Mouse (Mus musculus) liver, embryonic 13.5 days (tissue): Measurements from ENCODE around the gene Ccdc7a. TPM values are rescaled to one million over a fixed set of nuclear protein-coding genes. Genes with fewer than 3 reads are reported as not detected.

Experiments
- ATAC-seq: fragments of 200-750 bp; cut with Nextera tagmentation; 2 replicates; pipeline ENCODE4 v1.8.0; 2017; ENCODE audit warnings: low read depth, mild to moderate bottlenecking, moderate number of reproducible peaks, moderate library complexity
- DNase-seq: peaks from one replicate; pipeline ENCODE4 v3.0.0; 2022
- H3K27ac ChIP-seq: fragments of 300-500 bp; sonication (generic); 2 replicates; pipeline ENCODE4 v1.5.1; 2015; ENCODE audit warnings: moderate library complexity, mild to moderate bottlenecking, inconsistent platforms
- H3K27me3 ChIP-seq: fragments of 300-500 bp; sonication (generic); 2 replicates; pipeline ENCODE4 v1.6.1; 2015; ENCODE audit warnings: mild to moderate bottlenecking, inconsistent platforms
- H3K36me3 ChIP-seq: fragments of 300-500 bp; sonication (generic); 2 replicates; pipeline ENCODE4 v1.6.1; 2015; ENCODE audit warnings: mild to moderate bottlenecking, inconsistent platforms
- H3K4me1 ChIP-seq: fragments of 300-500 bp; sonication (generic); replicated peaks from 2 replicates; pipeline ENCODE4 v1.6.1; 2015; ENCODE audit warnings: inconsistent platforms
- H3K4me2 ChIP-seq: fragments of 300-500 bp; sonication (generic); 2 replicates; pipeline ENCODE4 v1.6.1; 2015; ENCODE audit warnings: inconsistent platforms, mild to moderate bottlenecking, moderate library complexity
- H3K4me3 ChIP-seq: fragments of 300-500 bp; sonication (generic); replicated peaks from 2 replicates; pipeline ENCODE4 v1.5.1; 2015; ENCODE audit warnings: mild to moderate bottlenecking, inconsistent platforms
- H3K9ac ChIP-seq: fragments of 300-500 bp; sonication (generic); 2 replicates; pipeline ENCODE4 v1.6.1; 2015; ENCODE audit warnings: mild to moderate bottlenecking, inconsistent platforms
- H3K9me3 ChIP-seq: fragments of 300-500 bp; sonication (generic); replicated peaks from 2 replicates; pipeline ENCODE4 v1.6.1; 2016; ENCODE audit warnings: inconsistent platforms
- whole genome bisulfite sequencing: fragments of 180-500 bp; shearing (Covaris S2); methylation state at CpG from one replicate; pipeline ENCODE4 v1.1.7; 2015; ENCODE audit not compliant: insufficient replicate concordance; 5-methylcytosine and 5-hydroxymethylcytosine counted together
- polyA plus RNA-seq: library from polyadenylated mRNA; unstranded; fragments of >200 nt; fragmentation: Nextera tagmentation; extraction: Ambion mirVana; gene quantifications from 2 replicates; pipeline ENCODE4 v1.2.1, GENCODE M21; 2015

Gene Ccdc7a
- polyA plus RNA-seq, 1 experiment from 2014 or later, result not detected

- H3K36me3 ChIP-seq, result peaks cover 63% of the 10 kb centered on the region
- ATAC-seq, result no peak
- no peak for DNase-seq
- 90% methylated on average over 2 of the region's 2 CpGs for WGBS
- H3K4me1 ChIP-seq, result no peaks in the 10 kb centered on the region
- no peak overlapping the region for H3K4me2 ChIP-seq
- H3K4me3 ChIP-seq, result no peak overlapping the region
- no peaks in the 10 kb centered on the region for H3K27me3 ChIP-seq
- H3K27ac ChIP-seq, result no peak overlapping the region
- no peaks in the 10 kb centered on the region for H3K9me3 ChIP-seq
- H3K9ac ChIP-seq, result no peak overlapping the region
These were observed 333.1 kb downstream of the Ccdc7a start for GRCm38 (mm10) chr8:128732254-128732653.

- Histone ChIP-seq H3K27me3 (no peaks in the 10 kb centered on the region), H3K9ac (no peak overlapping the region), H3K36me3 (peaks cover 74% of the 10 kb centered on the region), H3K9me3 (no peaks in the 10 kb centered on the region), H3K27ac (no peak overlapping the region), H3K4me2 (no peak overlapping the region), H3K4me3 (no peak overlapping the region), H3K4me1 (no peaks in the 10 kb centered on the region)
- 83% methylated on average over 1 of the region's 1 CpGs for WGBS
- DNase-seq, result no peak
- ATAC-seq, result no peak
These were observed 338.1 kb downstream of the Ccdc7a start for GRCm38 (mm10) chr8:128727213-128727612.

- Histone ChIP-seq H3K4me2 (no peak overlapping the region), H3K9me3 (no peaks in the 10 kb centered on the region), H3K36me3 (peaks cover 71% of the 10 kb centered on the region), H3K27ac (no peak overlapping the region), H3K4me3 (no peak overlapping the region), H3K9ac (no peak overlapping the region), H3K4me1 (peaks cover 5% of the 10 kb centered on the region), H3K27me3 (no peaks in the 10 kb centered on the region)
- 63% methylated on average over 1 of the region's 1 CpGs for WGBS
- DNase-seq (no peak), ATAC-seq (no peak)
These were observed 340.5 kb downstream of the Ccdc7a start for GRCm38 (mm10) chr8:128724819-128725218.

- Histone ChIP-seq H3K9me3 (no peaks in the 10 kb centered on the region), H3K4me1 (peaks cover 5% of the 10 kb centered on the region), H3K9ac (no peak overlapping the region), H3K27ac (no peak overlapping the region), H3K4me2 (no peak overlapping the region), H3K4me3 (no peak overlapping the region), H3K27me3 (no peaks in the 10 kb centered on the region), H3K36me3 (peaks cover 79% of the 10 kb centered on the region)
- DNase-seq, result no peak
- no peak for ATAC-seq
These were observed 349.1 kb downstream of the Ccdc7a start for GRCm38 (mm10) chr8:128716184-128716583.

GRCm38 (mm10) chr8:128709261-128709660 is 356.1 kb downstream of the Ccdc7a start:
- Histone ChIP-seq H3K4me1 (peaks cover 9% of the 10 kb centered on the region), H3K27ac (no peak overlapping the region), H3K36me3 (peaks cover 67% of the 10 kb centered on the region), H3K27me3 (no peaks in the 10 kb centered on the region), H3K9ac (no peak overlapping the region), H3K4me2 (no peak overlapping the region), H3K9me3 (no peaks in the 10 kb centered on the region), H3K4me3 (no peak overlapping the region)
- 34% methylated on average over 3 of the region's 3 CpGs for WGBS
- peak; percentile 65 for DNase-seq
- ATAC-seq, result peak; percentile 76

- Histone ChIP-seq H3K4me3 (no peak overlapping the region), H3K9me3 (no peaks in the 10 kb centered on the region), H3K36me3 (peaks cover 29% of the 10 kb centered on the region), H3K27me3 (no peaks in the 10 kb centered on the region), H3K27ac (no peak overlapping the region), H3K4me2 (no peak overlapping the region), H3K4me1 (peaks cover 23% of the 10 kb centered on the region), H3K9ac (no peak overlapping the region)
- no peak for ATAC-seq
- DNase-seq, result no peak
- WGBS, result 73% methylated on average over 2 of the region's 2 CpGs
These were observed 360.5 kb downstream of the Ccdc7a start for GRCm38 (mm10) chr8:128704836-128705235.

GRCm38 (mm10) chr8:128704376-128704775 is 360.9 kb downstream of the Ccdc7a start:
- Histone ChIP-seq H3K4me3 (no peak overlapping the region), H3K9ac (no peak overlapping the region), H3K27me3 (no peaks in the 10 kb centered on the region), H3K27ac (no peak overlapping the region), H3K9me3 (no peaks in the 10 kb centered on the region), H3K4me2 (no peak overlapping the region), H3K4me1 (peaks cover 27% of the 10 kb centered on the region), H3K36me3 (peaks cover 27% of the 10 kb centered on the region)
- WGBS, result 65% methylated on average over 1 of the region's 1 CpGs
- no peak for DNase-seq
- no peak for ATAC-seq

- WGBS, result 39% methylated on average over 3 of the region's 3 CpGs
- H3K4me2 ChIP-seq, result no peak overlapping the region
- H3K9me3 ChIP-seq, result no peaks in the 10 kb centered on the region
- H3K27ac ChIP-seq, result no peak overlapping the region
- H3K4me3 ChIP-seq, result no peak overlapping the region
- DNase-seq (no peak), ATAC-seq (peak; percentile 42; the same call in 1 of the 2 replicates)
- 0 out of 2 replicates have a peak, but pooled peaks cover 2% of the 10 kb centered on the region for H3K36me3 ChIP-seq
- no peaks in the 10 kb centered on the region for H3K27me3 ChIP-seq
- peaks cover 66% of the 10 kb centered on the region for H3K4me1 ChIP-seq
- H3K9ac ChIP-seq, result no peak overlapping the region
These were observed 367.4 kb downstream of the Ccdc7a start for GRCm38 (mm10) chr8:128697945-128698344.

- peaks cover 73% of the 10 kb centered on the region for H3K4me1 ChIP-seq
- WGBS, result 30% methylated on average over 1 of the region's 1 CpGs
- H3K9ac ChIP-seq, result 0 out of 2 replicates have a peak overlapping the region, but pooled peaks have one; percentile 5
- no peaks in the 10 kb centered on the region for H3K9me3 ChIP-seq
- H3K27me3 ChIP-seq, result no peaks in the 10 kb centered on the region
- DNase-seq, result no peak
- no peak overlapping the region for H3K4me3 ChIP-seq
- peak overlapping the region; percentile 44 for H3K4me2 ChIP-seq
- H3K27ac ChIP-seq, result peak overlapping the region; percentile 79
- 0 out of 2 replicates have a peak, but pooled peaks cover 2% of the 10 kb centered on the region for H3K36me3 ChIP-seq
- ATAC-seq, result peak; percentile 70
These were observed 368.5 kb downstream of the Ccdc7a start for GRCm38 (mm10) chr8:128696701-128697397.

GRCm38 (mm10) chr8:128690056-128690455 is 375.3 kb downstream of the Ccdc7a start:
- Histone ChIP-seq H3K27me3 (no peaks in the 10 kb centered on the region), H3K4me2 (peak overlapping the region; percentile 55), H3K27ac (peak overlapping the region; percentile 73), H3K4me1 (peaks cover 67% of the 10 kb centered on the region), H3K4me3 (peak overlapping the region; percentile 25; the same call in 1 of the 2 replicates), H3K9ac (peak overlapping the region; percentile 48), H3K9me3 (no peaks in the 10 kb centered on the region), H3K36me3 (no peaks in the 10 kb centered on the region)
- ATAC-seq, result peak; percentile 25; the same call in 1 of the 2 replicates
- peak; percentile 54 for DNase-seq
- 70% methylated on average over 1 of the region's 1 CpGs for WGBS

GRCm38 (mm10) chr8:128688679-128689078 is 376.6 kb downstream of the Ccdc7a start:
- WGBS, result 11% methylated on average over 3 of the region's 3 CpGs
- peak; percentile 22 for ATAC-seq
- Histone ChIP-seq H3K9ac (no peak overlapping the region), H3K9me3 (no peaks in the 10 kb centered on the region), H3K27ac (peak overlapping the region; percentile 67; the same call in 1 of the 2 replicates), H3K4me3 (0 out of 2 replicates have a peak overlapping the region, but pooled peaks have one; percentile 16), H3K27me3 (no peaks in the 10 kb centered on the region), H3K4me2 (peak overlapping the region; percentile 47), H3K36me3 (no peaks in the 10 kb centered on the region), H3K4me1 (peaks cover 64% of the 10 kb centered on the region)
- no peak for DNase-seq
